Comparison of ENCODE assay signal across 8 mouse cellular contexts in the genomic region with DNA sequence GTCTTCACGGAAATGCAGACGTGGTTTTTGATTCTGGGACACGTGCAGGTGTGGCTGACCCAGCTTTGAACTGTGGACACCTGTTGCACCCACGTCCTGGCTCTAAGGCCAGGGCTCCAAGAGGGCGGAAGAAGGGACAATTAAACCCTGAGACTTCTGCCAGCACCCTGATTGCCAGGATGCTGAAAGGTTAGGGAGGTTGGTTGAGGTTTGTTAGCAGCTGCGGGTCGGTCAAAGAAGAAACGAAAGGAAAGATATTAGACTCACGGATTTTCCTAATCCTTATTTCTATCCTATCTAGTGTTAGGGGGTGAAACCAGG. TPM values are rescaled to one million over a fixed set of nuclear protein-coding genes. Genes with fewer than 3 reads are reported as not detected.
A peak's percentile ranks its signal among the peaks of the same experiment; 100 is the strongest.
DNase-seq lines count a peak whose midpoint lies in the region; ATAC-seq and TF ChIP-seq lines count a peak whose summit lies in the region.

No protein-coding gene starts in this region.

- no peaks in the 10 kb centered on the region for H3K36me3 ChIP-seq in kidney, postnatal 0 days (ENCODE audit: insufficient read depth, low read length)
- H3K36me3 ChIP-seq in embryonic facial prominence, embryonic 12.5 days: no peaks in the 10 kb centered on the region
- H3K36me3 ChIP-seq in neural tube, embryonic 14.5 days (ENCODE audit: control insufficient read depth, insufficient read depth, low read length): no peaks in the 10 kb centered on the region

- no peak for TF ChIP-seq CTCF in kidney, postnatal 0 days (IDR thresholded peaks at IDR 0.05; ENCODE audit: low read depth)

- H3K27me3 ChIP-seq in kidney, postnatal 0 days (ENCODE audit: insufficient read depth, low read length): peaks cover 7% of the 10 kb centered on the region; the same call in 1 of the 2 replicates
- H3K27me3 ChIP-seq in embryonic facial prominence, embryonic 12.5 days: peaks cover 66% of the 10 kb centered on the region
- peaks cover 25% of the 10 kb centered on the region for H3K27me3 ChIP-seq in neural tube, embryonic 14.5 days (ENCODE audit: control insufficient read depth, insufficient read depth, low read length)

- no peak overlapping the region for H3K27ac ChIP-seq in kidney, postnatal 0 days
- H3K27ac ChIP-seq in embryonic facial prominence, embryonic 12.5 days: no peak overlapping the region
- H3K27ac ChIP-seq in neural tube, embryonic 14.5 days (ENCODE audit: low read depth, low read length): no peak overlapping the region

- H3K4me3 ChIP-seq in kidney, postnatal 0 days (replicated peaks; ENCODE audit: low read depth, low read length): peak overlapping the region; percentile 43
- H3K4me3 ChIP-seq in embryonic facial prominence, embryonic 12.5 days: peak overlapping the region; percentile 40
- peak overlapping the region; percentile 27; the same call in 1 of the 2 replicates for H3K4me3 ChIP-seq in neural tube, embryonic 14.5 days (ENCODE audit: low read depth, low read length)

- ATAC-seq in kidney, postnatal 0 days (replicated peaks; ENCODE audit: low FRiP score, low read depth): 0 out of 2 replicates have a peak, but pooled peaks have one; percentile 23
- ATAC-seq in embryonic facial prominence, embryonic 12.5 days (ENCODE audit: insufficient number of reproducible peaks, insufficient read depth, low FRiP score, low TSS enrichment): no peak
- ATAC-seq in neural tube, embryonic 14.5 days (ENCODE audit: low read depth): no peak

- peak overlapping the region; percentile 56; the same call in 1 of the 2 replicates for H3K9ac ChIP-seq in kidney, postnatal 0 days (ENCODE audit: low read depth, low read length)
- no peak overlapping the region; the same call in 1 of the 2 replicates for H3K9ac ChIP-seq in embryonic facial prominence, embryonic 12.5 days
- no peak overlapping the region for H3K9ac ChIP-seq in neural tube, embryonic 14.5 days (replicated peaks; ENCODE audit: low read depth, low read length)

- WGBS in kidney, postnatal 0 days: 24% methylated on average over 9 of the region's 9 CpGs
- 33% methylated on average over 9 of the region's 9 CpGs for WGBS in embryonic facial prominence, embryonic 12.5 days
- 10% methylated on average over 9 of the region's 9 CpGs for WGBS in large intestine, adult 2 months
- 38% methylated on average over 9 of the region's 9 CpGs for WGBS in neural tube, embryonic 14.5 days

- no peaks in the 10 kb centered on the region for H3K9me3 ChIP-seq in kidney, postnatal 0 days (replicated peaks; ENCODE audit: low read length)
- H3K9me3 ChIP-seq in embryonic facial prominence, embryonic 12.5 days: no peaks in the 10 kb centered on the region
- no peaks in the 10 kb centered on the region for H3K9me3 ChIP-seq in neural tube, embryonic 14.5 days (ENCODE audit: control insufficient read depth, low read length)

- peak overlapping the region; percentile 91 for H3K4me2 ChIP-seq in kidney, postnatal 0 days (ENCODE audit: low read length)
- peak overlapping the region; percentile 68 for H3K4me2 ChIP-seq in embryonic facial prominence, embryonic 12.5 days (replicated peaks)
- H3K4me2 ChIP-seq in neural tube, embryonic 14.5 days (ENCODE audit: low read depth, low read length): peak overlapping the region; percentile 55

- H3K4me1 ChIP-seq in kidney, postnatal 0 days (replicated peaks; ENCODE audit: insufficient read depth, low read length): peaks cover 3% of the 10 kb centered on the region; the same call in 1 of the 2 replicates
- H3K4me1 ChIP-seq in embryonic facial prominence, embryonic 12.5 days: peaks cover 20% of the 10 kb centered on the region
- H3K4me1 ChIP-seq in neural tube, embryonic 14.5 days (ENCODE audit: control insufficient read depth, insufficient read depth, low read length): peaks cover 4% of the 10 kb centered on the region; the same call in 1 of the 2 replicates

- no peak for DNase-seq in kidney, postnatal 0 days (ENCODE audit: low spot score)
- DNase-seq in kidney, adult 9 months: no peak
- DNase-seq in large intestine, adult 2 months (ENCODE audit: low read depth, low spot score): peak; percentile 55
- no peak for DNase-seq in right cerebral cortex, postnatal 10 days (ENCODE audit: low spot score in 2 of 2)
- DNase-seq in right cerebral cortex, postnatal 36 days (ENCODE audit: low spot score in 2 of 2): no peak
- no peak for DNase-seq in cerebellum, adult 9-11 months

RNA-seq across cellular contexts. Expression of a gene that starts 2.0 kb away (rescaled TPM):
- polyA plus RNA-seq in kidney, postnatal 0 days (2015; fragmentation: Nextera tagmentation; extraction: Ambion mirVana): 0.98 and 1.0 TPM in 2 replicates
- 0.95 and 0.98 TPM in 2 replicates for polyA plus RNA-seq in embryonic facial prominence, embryonic 12.5 days (2016; fragmentation: Nextera tagmentation; extraction: Ambion mirVana)
- polyA plus RNA-seq in large intestine, adult 2 months (2012; rRNA removed): 23.4 and 35.1 TPM in 2 replicates
- 0.31 and 0.62 TPM in 2 replicates for polyA plus RNA-seq in neural tube, embryonic 14.5 days (2014; fragmentation: Nextera tagmentation; extraction: Ambion mirVana)

RNA-seq across cellular contexts. Expression of a gene that starts 5.5 kb away (rescaled TPM):
- polyA plus RNA-seq in kidney, postnatal 0 days (2015; fragmentation: Nextera tagmentation; extraction: Ambion mirVana): 0.19 and 0.25 TPM in 2 replicates
- 0.15 and 0.25 TPM in 2 replicates for polyA plus RNA-seq in embryonic facial prominence, embryonic 12.5 days (2016; fragmentation: Nextera tagmentation; extraction: Ambion mirVana)
- polyA plus RNA-seq in large intestine, adult 2 months (2012; rRNA removed): 3.7 and 4.9 TPM in 2 replicates
- polyA plus RNA-seq in neural tube, embryonic 14.5 days (2014; fragmentation: Nextera tagmentation; extraction: Ambion mirVana): not detected in 2 replicates

RNA-seq across cellular contexts. Expression of a gene that starts 8.0 kb away (rescaled TPM):
- polyA plus RNA-seq in kidney, postnatal 0 days (2015; fragmentation: Nextera tagmentation; extraction: Ambion mirVana): 11.4 and 15.0 TPM in 2 replicates
- polyA plus RNA-seq in embryonic facial prominence, embryonic 12.5 days (2016; fragmentation: Nextera tagmentation; extraction: Ambion mirVana): 5.9 and 7.7 TPM in 2 replicates
- 25.5 and 32.1 TPM in 2 replicates for polyA plus RNA-seq in large intestine, adult 2 months (2012; rRNA removed)
- polyA plus RNA-seq in neural tube, embryonic 14.5 days (2014; fragmentation: Nextera tagmentation; extraction: Ambion mirVana): 3.7 and 8.8 TPM in 2 replicates

RNA-seq across cellular contexts. Expression of a gene that starts 8.9 kb away (rescaled TPM):
- 0.15 TPM in 1 of 2 replicates, not detected in the other for polyA plus RNA-seq in kidney, postnatal 0 days (2015; fragmentation: Nextera tagmentation; extraction: Ambion mirVana)
- 0.22 and 0.27 TPM in 2 replicates for polyA plus RNA-seq in embryonic facial prominence, embryonic 12.5 days (2016; fragmentation: Nextera tagmentation; extraction: Ambion mirVana)
- 1.8 and 2.5 TPM in 2 replicates for polyA plus RNA-seq in large intestine, adult 2 months (2012; rRNA removed)
- 0.24 and 0.26 TPM in 2 replicates for polyA plus RNA-seq in neural tube, embryonic 14.5 days (2014; fragmentation: Nextera tagmentation; extraction: Ambion mirVana)

RNA-seq across cellular contexts. Expression of a gene that starts 20.4 kb away (rescaled TPM):
- 13.1 and 14.8 TPM in 2 replicates for polyA plus RNA-seq in kidney, postnatal 0 days (2015; fragmentation: Nextera tagmentation; extraction: Ambion mirVana)
- 7.0 and 7.3 TPM in 2 replicates for polyA plus RNA-seq in embryonic facial prominence, embryonic 12.5 days (2016; fragmentation: Nextera tagmentation; extraction: Ambion mirVana)
- 3.7 and 3.8 TPM in 2 replicates for polyA plus RNA-seq in large intestine, adult 2 months (2012; rRNA removed)
- 6.7 and 10.7 TPM in 2 replicates for polyA plus RNA-seq in neural tube, embryonic 14.5 days (2014; fragmentation: Nextera tagmentation; extraction: Ambion mirVana)

Comparison
In these comparisons a context has a peak if more than half of its experiments do, and no peak if none do; other contexts are left out.
1. RNA of a gene that starts 2.0 kb away (polyA plus RNA-seq): 23.4 to 35.1 TPM in large intestine, adult 2 months; 0.98 to 1.0 TPM in kidney, postnatal 0 days, 0.95 to 0.98 TPM in embryonic facial prominence, embryonic 12.5 days and 0.31 to 0.62 TPM in neural tube, embryonic 14.5 days; every median in the first group is over 10 times any median in the second.
2. Peak in every context shown above with its lines, with median percentiles within 50 percentile points of each other: H3K4me2 ChIP-seq and H3K4me3 ChIP-seq.